Mouse (Mus musculus): ENCODE data around the gene Golph3l.

Golph3l gene

GRCm38 (mm10) chr3:95655437-95655836 lies 66.7 kb downstream of the Golph3l start:
- in situ Hi-C loops (cut with MboI, MseI), result no loop called here

GRCm38 (mm10) chr3:95657108-95657507 lies 68.4 kb downstream of the Golph3l start:
- in situ Hi-C loops (cut with MboI, MseI), result no loop called here

DNA sequence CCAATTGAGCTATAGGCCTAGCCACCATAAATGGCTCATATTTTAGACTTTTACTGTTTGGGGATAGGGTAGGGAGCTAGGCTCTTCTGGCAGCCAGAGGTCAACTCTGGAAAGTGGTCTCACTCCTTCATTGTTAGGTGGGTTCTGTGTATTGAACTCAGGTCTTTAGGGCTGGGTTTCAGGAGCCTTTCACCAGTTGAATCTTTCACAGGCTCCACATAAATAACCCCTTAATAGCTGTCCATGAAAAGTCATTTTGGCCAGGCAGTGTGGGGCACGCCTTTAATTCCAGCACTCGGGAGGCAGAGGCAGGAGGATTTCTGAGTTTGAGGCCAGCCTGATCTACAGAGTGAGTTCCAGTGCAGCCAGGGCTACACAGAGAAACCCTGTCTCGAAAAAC lies 69.0 kb downstream of the Golph3l start:
- in situ Hi-C loops (cut with MboI, MseI), result no loop called here

GRCm38 (mm10) chr3:95658236-95658867 lies 69.6 kb downstream of the Golph3l start, which contains the start of gene Mcl1:
Mcl1 (plus strand) TSS chr3:95658788.
- in situ Hi-C loops (cut with MboI, MseI), result no loop called here

GRCm38 (mm10) chr3:95658868-95659712 lies 70.4 kb downstream of the Golph3l start:
- in situ Hi-C loops (cut with MboI, MseI), result no loop called here

DNA sequence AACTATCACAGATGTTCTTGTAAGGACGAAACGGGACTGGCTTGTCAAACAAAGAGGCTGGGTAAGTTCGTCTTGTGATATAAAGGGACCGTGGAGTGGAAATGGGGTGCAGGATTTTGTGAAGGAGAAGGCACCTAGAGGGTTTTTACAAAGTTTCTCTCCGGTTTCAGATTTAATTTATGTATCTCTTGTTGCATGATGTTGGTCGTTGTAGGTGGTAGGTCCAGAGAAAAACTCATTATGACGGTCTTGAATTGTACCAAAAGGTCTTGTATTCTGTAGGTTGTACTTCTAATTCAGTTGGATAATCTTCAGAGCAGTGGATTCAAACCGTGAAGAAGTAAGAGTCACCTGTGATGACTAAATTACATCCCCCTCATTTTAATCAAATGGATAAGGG lies 71.2 kb downstream of the Golph3l start:
- in situ Hi-C loops (cut with MboI, MseI), result no loop called here

GRCm38 (mm10) chr3:95660788-95661478 lies 72.2 kb downstream of the Golph3l start:
- in situ Hi-C loops (cut with MboI, MseI), result no loop called here

DNA sequence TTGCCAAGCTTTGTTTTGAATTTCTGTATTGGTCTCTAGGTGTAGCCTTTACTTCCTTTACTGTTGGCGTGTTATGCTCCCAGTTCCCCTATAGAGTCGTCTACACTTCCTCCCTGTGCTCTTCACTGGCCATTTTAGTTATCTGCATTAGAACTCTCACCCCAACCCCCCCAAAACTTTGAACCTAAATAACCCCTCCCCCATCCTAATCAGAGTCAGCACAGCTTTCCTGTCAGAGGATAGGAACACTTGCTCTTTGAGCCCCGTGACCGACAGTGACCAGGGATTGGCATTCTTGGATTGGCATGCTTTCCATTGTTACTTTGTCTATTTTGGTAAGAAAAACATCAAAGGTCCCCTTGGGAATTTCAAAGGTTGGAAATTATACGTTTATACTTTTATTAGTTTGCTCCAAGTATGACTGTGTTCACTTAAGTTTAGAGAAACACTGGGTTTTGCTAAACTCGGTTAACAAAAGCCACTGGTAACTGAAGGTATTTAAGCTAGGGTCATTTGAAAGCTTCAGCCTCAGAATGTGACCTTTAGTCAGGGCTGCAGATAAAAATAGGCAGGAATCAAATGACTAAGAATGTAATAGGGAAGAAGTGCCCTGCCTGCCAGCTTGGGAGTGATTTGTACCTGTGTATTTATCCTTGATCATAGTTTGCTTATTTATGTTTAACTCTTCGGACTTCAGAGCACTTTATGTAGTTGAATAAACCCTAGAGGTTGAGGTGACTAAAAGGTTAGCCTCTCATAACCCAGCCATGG lies 73.4 kb downstream of the Golph3l start:
- in situ Hi-C loops (cut with MboI, MseI), result no loop called here

DNA sequence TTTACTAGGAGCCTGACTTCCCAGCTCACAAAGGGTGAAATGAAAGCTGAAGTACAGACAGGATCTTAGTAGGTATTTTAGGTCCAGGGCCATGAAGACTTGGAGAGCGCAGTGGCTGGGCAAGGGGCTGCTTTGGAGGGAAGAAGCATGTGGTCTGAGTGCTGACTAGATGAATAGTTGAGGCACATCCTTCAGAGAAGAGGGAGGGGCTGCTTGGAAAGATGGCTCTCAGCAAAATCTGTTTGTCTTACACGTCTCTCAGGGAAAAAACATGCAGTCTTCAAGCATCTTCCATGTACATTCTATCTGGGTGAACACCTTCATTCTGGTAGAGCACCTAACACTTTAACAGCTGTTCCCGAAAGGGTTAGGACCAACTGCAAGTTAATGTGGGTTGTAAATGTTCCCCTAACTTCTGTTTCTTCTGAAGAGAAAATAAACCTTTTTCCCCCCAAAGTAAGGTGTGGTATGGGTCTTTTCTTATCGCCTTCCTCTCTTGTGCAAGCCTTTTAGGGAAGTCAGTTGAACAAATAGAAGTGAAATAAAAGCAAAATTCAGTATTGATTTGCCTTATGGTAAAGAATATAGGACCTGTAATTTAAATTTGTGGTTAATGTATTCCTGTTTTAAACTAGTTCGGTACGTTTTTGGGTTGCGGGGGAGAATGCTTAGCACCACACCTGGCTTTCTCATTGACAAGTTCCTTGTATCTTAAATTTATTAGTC lies 74.2 kb downstream of the Golph3l start:
- in situ Hi-C loops (cut with MboI, MseI), result no loop called here

GRCm38 (mm10) chr3:95663486-95663885 lies 74.8 kb downstream of the Golph3l start:
- in situ Hi-C loops (cut with MboI, MseI), result no loop called here

DNA sequence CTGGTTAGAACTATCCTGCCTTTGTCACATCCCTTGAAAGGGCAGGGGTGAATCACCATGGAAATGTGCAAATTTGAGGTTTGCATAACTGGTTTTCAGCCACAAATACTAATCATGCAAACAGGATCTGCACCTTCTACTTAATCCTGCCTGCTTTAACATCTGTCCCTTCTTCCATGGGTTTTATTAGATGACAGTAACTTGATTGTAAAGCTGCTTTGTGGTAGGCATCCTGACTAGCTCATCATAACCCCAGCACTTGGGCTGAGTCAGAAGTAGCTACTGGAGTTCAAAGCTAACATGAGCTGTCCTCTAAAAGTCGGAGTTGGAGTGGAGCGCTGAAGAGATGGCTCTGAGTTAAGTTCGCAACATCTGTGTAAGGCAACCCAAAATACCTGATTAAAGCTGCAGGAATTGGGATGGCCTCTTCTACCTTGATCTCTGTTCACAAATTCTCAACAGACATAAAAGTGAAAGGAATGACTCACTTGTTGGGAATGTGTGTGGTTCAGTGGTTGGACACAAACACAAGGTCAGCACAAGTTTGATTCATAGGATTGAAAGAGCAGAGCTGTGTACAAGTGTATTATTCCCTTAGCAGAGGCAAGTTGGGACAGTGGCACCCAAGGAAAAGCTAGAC lies 75.4 kb downstream of the Golph3l start:
- in situ Hi-C loops (cut with MboI, MseI), result no loop called here

- in situ Hi-C loops (cut with MboI, MseI), result no loop called here
Observed at GRCm38 (mm10) chr3:95664940-95665352, 76.2 kb downstream of the Golph3l start.

- in situ Hi-C loops (cut with MboI, MseI), result no loop called here
Observed at GRCm38 (mm10) chr3:95666124-95666844, 77.5 kb downstream of the Golph3l start.

- in situ Hi-C loops (cut with MboI, MseI), result no loop called here
Observed at GRCm38 (mm10) chr3:95667521-95667920, 78.8 kb downstream of the Golph3l start.

DNA sequence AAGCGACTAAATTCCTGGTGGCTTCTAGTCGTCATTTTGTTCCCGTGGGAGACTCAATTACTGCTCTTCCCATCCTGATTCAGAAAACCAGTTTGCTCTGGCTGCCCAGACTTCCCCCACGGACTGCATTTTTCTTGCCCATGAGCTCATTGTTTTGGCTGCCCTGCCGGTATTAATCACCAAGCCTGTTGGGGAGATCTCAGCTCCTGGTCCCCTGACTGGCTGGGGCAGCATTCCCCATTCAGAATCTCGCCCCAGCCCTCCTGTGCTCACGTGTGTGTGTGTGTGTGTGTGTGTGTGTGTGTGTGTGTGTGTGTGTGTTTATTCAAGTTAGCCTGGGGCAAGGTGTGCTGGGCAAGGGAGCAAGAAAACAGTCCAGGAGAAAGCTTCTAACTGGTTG lies 79.3 kb downstream of the Golph3l start:
- in situ Hi-C loops (cut with MboI, MseI), result no loop called here
